Mouse (Mus musculus) splenic B cell, adult 2 months (primary cell): ENCODE measurements around the gene Naa10.
A peak's percentile ranks its signal among the peaks of the same experiment; 100 is the strongest.

Source experiments
- DNase-seq: peaks from one replicate; pipeline ENCODE4 v3.0.0-alpha.2; 2011; ENCODE audit warnings: low read depth, low spot score
- H3K27me3 ChIP-seq: 2 replicates; pipeline ENCODE4 v1.6.1; 2012; ENCODE audit warnings: mild to moderate bottlenecking, low read length, moderate library complexity, mixed read lengths; ENCODE audit not compliant: control insufficient read depth, poor library complexity, insufficient read depth, severe bottlenecking
- H3K36me3 ChIP-seq: 2 replicates; pipeline ENCODE4 v1.6.1; 2012; ENCODE audit warnings: mild to moderate bottlenecking, low read length, moderate library complexity, mixed read lengths; ENCODE audit not compliant: control insufficient read depth, poor library complexity, insufficient read depth, severe bottlenecking

Gene Naa10

GRCm38 (mm10) chrX:73941860-73942259 is 20.1 kb upstream of the Naa10 start:
- DNase-seq, result no peak
- peaks cover 4% of the 10 kb centered on the region; the same call in 1 of the 2 replicates for H3K36me3 ChIP-seq
- H3K27me3 ChIP-seq, result no peaks in the 10 kb centered on the region

GRCm38 (mm10) chrX:73931871-73932270 is 10.1 kb upstream of the Naa10 start:
- no peak for DNase-seq
- Histone ChIP-seq H3K27me3 (no peaks in the 10 kb centered on the region), H3K36me3 (no peaks in the 10 kb centered on the region)

GRCm38 (mm10) chrX:73930402-73931062 is 8.8 kb upstream of the Naa10 start, which contains the start of gene Renbp:
Renbp (minus strand) TSS chrX:73930850.
- DNase-seq, result peak; percentile 83
- Histone ChIP-seq H3K36me3 (no peaks in the 10 kb centered on the region), H3K27me3 (no peaks in the 10 kb centered on the region)

GRCm38 (mm10) chrX:73922550-73922882 is 772 bp upstream of the Naa10 start:
- H3K36me3 ChIP-seq, result peaks cover 2% of the 10 kb centered on the region; the same call in 1 of the 2 replicates
- DNase-seq, result no peak
- H3K27me3 ChIP-seq, result no peaks in the 10 kb centered on the region

GRCm38 (mm10) chrX:73921285-73921822 is 390 bp downstream of the Naa10 start:
- no peak for DNase-seq
- Histone ChIP-seq H3K36me3 (peaks cover 2% of the 10 kb centered on the region; the same call in 1 of the 2 replicates), H3K27me3 (no peaks in the 10 kb centered on the region)

- Histone ChIP-seq H3K27me3 (no peaks in the 10 kb centered on the region), H3K36me3 (no peaks in the 10 kb centered on the region)
- DNase-seq, result no peak
These were observed 3.1 kb downstream of the Naa10 start for GRCm38 (mm10) chrX:73918631-73919030.

GRCm38 (mm10) chrX:73916945-73917344 is 4.8 kb downstream of the Naa10 start:
- no peak for DNase-seq
- H3K27me3 ChIP-seq, result no peaks in the 10 kb centered on the region
- no peaks in the 10 kb centered on the region for H3K36me3 ChIP-seq

GRCm38 (mm10) chrX:73914827-73915703 is 6.7 kb downstream of the Naa10 start:
- Histone ChIP-seq H3K27me3 (no peaks in the 10 kb centered on the region), H3K36me3 (no peaks in the 10 kb centered on the region)
- peak; percentile 97 for DNase-seq

GRCm38 (mm10) chrX:73911588-73911987 is 10.2 kb downstream of the Naa10 start:
- H3K27me3 ChIP-seq, result no peaks in the 10 kb centered on the region
- DNase-seq, result peak; percentile 71
- no peaks in the 10 kb centered on the region for H3K36me3 ChIP-seq

- no peaks in the 10 kb centered on the region for H3K27me3 ChIP-seq
- no peaks in the 10 kb centered on the region for H3K36me3 ChIP-seq
- peak; percentile 56 for DNase-seq
These were observed 10.6 kb downstream of the Naa10 start for GRCm38 (mm10) chrX:73911156-73911555.

- peak; percentile 31 for DNase-seq
- H3K36me3 ChIP-seq, result peaks cover 4% of the 10 kb centered on the region; the same call in 1 of the 2 replicates
- no peaks in the 10 kb centered on the region for H3K27me3 ChIP-seq
These were observed 11.3 kb downstream of the Naa10 start for GRCm38 (mm10) chrX:73910451-73910850.

GRCm38 (mm10) chrX:73910049-73910448 is 11.7 kb downstream of the Naa10 start:
- H3K36me3 ChIP-seq, result peaks cover 4% of the 10 kb centered on the region; the same call in 1 of the 2 replicates
- H3K27me3 ChIP-seq, result no peaks in the 10 kb centered on the region
- no peak for DNase-seq

GRCm38 (mm10) chrX:73897959-73898358 is 23.8 kb downstream of the Naa10 start:
- Histone ChIP-seq H3K27me3 (no peaks in the 10 kb centered on the region), H3K36me3 (peaks cover 14% of the 10 kb centered on the region; the same call in 1 of the 2 replicates)
- no peak for DNase-seq

- peak; percentile 65 for DNase-seq
- Histone ChIP-seq H3K36me3 (peaks cover 14% of the 10 kb centered on the region; the same call in 1 of the 2 replicates), H3K27me3 (no peaks in the 10 kb centered on the region)
These were observed 26.0 kb downstream of the Naa10 start, which contains the start of gene L1cam for GRCm38 (mm10) chrX:73895719-73896118. L1cam (minus strand) TSS chrX:73896105.

- Histone ChIP-seq H3K36me3 (peaks cover 11% of the 10 kb centered on the region; the same call in 1 of the 2 replicates), H3K27me3 (no peaks in the 10 kb centered on the region)
- no peak for DNase-seq
These were observed 28.9 kb downstream of the Naa10 start for GRCm38 (mm10) chrX:73892833-73893232.
